Mouse (Mus musculus) lung, embryonic 16.5 days (tissue): ENCODE results near the gene Sprn. TPM values are rescaled to one million over a fixed set of nuclear protein-coding genes. Genes with fewer than 3 reads are reported as not detected.
A peak's percentile ranks its signal among the peaks of the same experiment; 100 is the strongest.

Source experiments
- ATAC-seq: fragments of 200-750 bp; cut with Nextera tagmentation; 2 replicates; pipeline ENCODE4 v1.8.0; 2017; ENCODE audit warnings: low read depth, mild to moderate bottlenecking, moderate library complexity
- H3K27ac ChIP-seq: fragments of 300-500 bp; sonication (generic); 2 replicates; pipeline ENCODE4 v1.5.1; 2014; ENCODE audit warnings: mild to moderate bottlenecking, control low read depth, low read length
- H3K27me3 ChIP-seq: fragments of 300-500 bp; sonication (generic); 2 replicates; pipeline ENCODE4 v1.6.1; 2014; ENCODE audit warnings: low read depth, low read length, mixed read lengths; ENCODE audit not compliant: control insufficient read depth, insufficient read depth
- H3K36me3 ChIP-seq: fragments of 300-500 bp; sonication (generic); 2 replicates; pipeline ENCODE4 v1.6.1; 2014; ENCODE audit warnings: low read length; ENCODE audit not compliant: control insufficient read depth, insufficient read depth
- H3K4me1 ChIP-seq: fragments of 300-500 bp; sonication (generic); replicated peaks from 2 replicates; pipeline ENCODE4 v1.6.1; 2014; ENCODE audit warnings: low read length, mixed read lengths; ENCODE audit not compliant: control insufficient read depth, insufficient read depth
- H3K4me2 ChIP-seq: fragments of 300-500 bp; sonication (generic); 2 replicates; pipeline ENCODE4 v1.6.1; 2014; ENCODE audit warnings: low read depth, low read length, control low read depth
- H3K4me3 ChIP-seq: fragments of 300-500 bp; sonication (generic); 2 replicates; pipeline ENCODE4 v1.5.1; 2014; ENCODE audit warnings: mild to moderate bottlenecking, low read length, control low read depth
- H3K9ac ChIP-seq: fragments of 300-500 bp; sonication (generic); 2 replicates; pipeline ENCODE4 v1.6.1; 2014; ENCODE audit warnings: low read length, control low read depth
- H3K9me3 ChIP-seq: fragments of 300-500 bp; sonication (generic); 2 replicates; pipeline ENCODE4 v1.6.1; 2016; ENCODE audit warnings: low read length; ENCODE audit not compliant: control insufficient read depth
- WGBS: fragments of 180-500 bp; shearing (Covaris S2); extraction: QIAGEN DNeasy Blood & Tissue Kit; methylation state at CpG from one replicate; pipeline ENCODE4 v1.1.7; 2014; 5-methylcytosine and 5-hydroxymethylcytosine counted together
- polyA plus RNA-seq: library from polyadenylated mRNA; unstranded; fragments of >200 nt; fragmentation: Nextera tagmentation; extraction: Ambion mirVana; gene quantifications from 2 replicates; pipeline ENCODE4 v1.2.1, GENCODE M21; 2015

Gene Sprn
- polyA plus RNA-seq, 1 experiment from 2014 or later: 0.41 TPM

DNA sequence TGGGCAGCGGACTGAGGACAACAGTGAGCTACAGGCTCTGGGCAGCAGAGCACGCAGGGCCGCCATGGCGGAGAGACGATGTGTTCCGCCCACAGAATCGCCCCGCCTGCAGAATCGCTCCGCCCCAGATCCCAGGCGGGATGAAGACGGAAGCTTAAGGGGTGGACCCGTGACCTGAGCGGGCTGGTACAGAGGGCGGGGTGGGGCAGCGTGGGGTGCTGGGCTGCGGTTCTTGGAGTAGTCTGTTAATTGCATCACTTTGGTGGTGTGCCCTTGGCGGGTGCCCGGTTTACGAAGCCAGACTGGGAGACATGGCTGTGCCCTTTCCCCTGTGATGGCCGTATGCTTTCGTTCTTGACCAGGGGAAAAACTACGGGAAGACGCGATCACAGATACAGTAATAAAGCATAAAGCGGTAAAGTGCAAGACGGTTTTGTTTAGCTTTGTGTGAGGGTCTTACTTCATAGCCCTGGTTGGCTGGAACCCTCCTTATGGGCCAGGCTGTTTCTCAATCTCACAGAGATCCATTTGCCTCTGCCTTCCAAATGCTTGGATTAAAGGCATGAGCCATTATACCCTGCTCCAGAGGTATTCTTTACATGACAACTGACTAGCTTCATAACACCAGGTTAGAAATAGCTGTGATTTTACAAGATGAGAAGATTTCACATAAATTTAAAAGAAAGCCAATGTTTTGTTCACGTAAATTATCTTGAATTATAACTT is 38.2 kb downstream of the Sprn start, which contains the start of gene Echs1:
Gene Echs1, minus strand, starts transcription at position 148 of the 726 bp plus-strand sequence.
- Histone ChIP-seq H3K4me3 (peak within 1 kb of the TSS; percentile 88), H3K4me2 (peak within 1 kb of the TSS; percentile 97), H3K27me3 (no peaks in the 10 kb centered on the region), H3K9me3 (no peaks in the 10 kb centered on the region), H3K9ac (peak within 1 kb of the TSS; percentile 92), H3K36me3 (peaks cover 7% of the 10 kb centered on the region), H3K27ac (peak within 1 kb of the TSS; percentile 94), H3K4me1 (peaks cover 2% of the 10 kb centered on the region; the same call in 1 of the 2 replicates)
- peak; percentile 97 for ATAC-seq
- 3% methylated on average over 28 of the region's 28 CpGs for WGBS

DNA sequence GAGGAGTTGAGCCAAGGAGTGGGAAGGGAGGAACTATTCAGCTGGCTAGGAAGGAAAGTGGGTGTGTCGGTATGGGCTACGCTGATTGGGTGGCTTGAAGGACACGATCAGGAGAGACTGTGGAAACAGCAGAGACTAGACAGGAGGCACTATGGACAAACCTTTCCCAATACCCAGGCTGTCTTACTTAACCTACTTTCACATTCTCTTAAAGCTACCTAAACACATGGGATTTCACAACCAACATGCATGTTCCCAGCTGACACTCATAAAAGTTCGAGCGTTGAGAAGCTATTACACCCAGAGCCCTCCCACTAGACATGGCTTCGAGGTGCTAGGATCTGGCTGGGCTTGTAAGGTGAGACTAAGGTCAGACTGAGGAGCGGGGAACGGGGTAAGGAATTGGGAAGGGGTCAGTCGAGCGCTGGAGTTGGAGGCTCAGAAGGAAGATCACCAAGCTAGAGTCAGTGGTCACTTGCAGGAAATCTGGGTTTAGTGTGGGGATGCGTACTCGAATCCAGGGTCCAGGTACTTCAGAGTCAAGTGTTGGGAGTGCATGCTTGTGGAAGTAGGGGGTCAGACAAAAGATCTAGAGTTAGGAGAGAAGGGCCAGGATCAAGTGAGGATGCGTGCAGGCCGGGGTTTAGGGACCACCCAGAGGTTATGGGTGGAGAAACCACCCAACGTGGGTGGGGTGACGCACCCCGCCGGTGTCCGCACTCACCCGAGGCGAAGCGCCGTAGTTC is 38.9 kb downstream of the Sprn start, which contains the start of gene Paox:
Gene Paox, plus strand, starts transcription at position 217 of the 746 bp plus-strand sequence.
- ATAC-seq: peak; percentile 89
- peaks cover 12% of the 10 kb centered on the region for H3K36me3 ChIP-seq

DNA sequence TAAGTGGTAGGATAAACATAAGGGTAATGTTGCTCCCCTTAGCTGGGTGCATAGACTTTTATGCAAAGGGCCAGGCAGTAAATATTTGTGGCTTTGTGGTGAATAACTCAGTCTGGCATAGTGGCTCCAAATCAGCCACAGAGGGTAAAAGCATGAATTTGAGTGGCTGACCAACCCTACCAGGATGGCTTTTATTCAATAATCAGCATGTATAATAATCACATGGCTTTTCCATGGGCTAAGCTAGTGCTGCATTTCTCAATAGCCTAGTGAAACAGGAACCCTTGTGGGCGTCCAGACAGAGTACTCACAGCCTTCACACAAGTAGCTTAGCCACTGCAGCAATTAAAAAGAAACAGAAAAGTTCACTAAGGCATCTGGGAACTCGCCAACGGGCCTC is 42.7 kb downstream of the Sprn start:
- peaks cover 33% of the 10 kb centered on the region for H3K36me3 ChIP-seq
- ATAC-seq: no peak
- no peak overlapping the region for H3K4me2 ChIP-seq
- no peak overlapping the region for H3K4me3 ChIP-seq
- H3K27ac ChIP-seq: no peak overlapping the region
- H3K9ac ChIP-seq: no peak overlapping the region
- WGBS: 63% methylated on average over 3 of the region's 3 CpGs
- H3K9me3 ChIP-seq: no peaks in the 10 kb centered on the region
- no peaks in the 10 kb centered on the region for H3K27me3 ChIP-seq
- H3K4me1 ChIP-seq: peaks cover 2% of the 10 kb centered on the region; the same call in 1 of the 2 replicates

More for the DNA sequence above, 38.9 kb downstream of the Sprn start, which contains the start of gene Paox:
- Histone ChIP-seq H3K9ac (peak within 1 kb of the TSS; percentile 92), H3K27ac (peak within 1 kb of the TSS; percentile 94), H3K9me3 (no peaks in the 10 kb centered on the region), H3K4me1 (peaks cover 2% of the 10 kb centered on the region; the same call in 1 of the 2 replicates), H3K4me2 (peak within 1 kb of the TSS; percentile 97), H3K27me3 (no peaks in the 10 kb centered on the region), H3K4me3 (peak within 1 kb of the TSS; percentile 88)
- WGBS: under 1% methylated on average over 23 of the region's 23 CpGs

DNA sequence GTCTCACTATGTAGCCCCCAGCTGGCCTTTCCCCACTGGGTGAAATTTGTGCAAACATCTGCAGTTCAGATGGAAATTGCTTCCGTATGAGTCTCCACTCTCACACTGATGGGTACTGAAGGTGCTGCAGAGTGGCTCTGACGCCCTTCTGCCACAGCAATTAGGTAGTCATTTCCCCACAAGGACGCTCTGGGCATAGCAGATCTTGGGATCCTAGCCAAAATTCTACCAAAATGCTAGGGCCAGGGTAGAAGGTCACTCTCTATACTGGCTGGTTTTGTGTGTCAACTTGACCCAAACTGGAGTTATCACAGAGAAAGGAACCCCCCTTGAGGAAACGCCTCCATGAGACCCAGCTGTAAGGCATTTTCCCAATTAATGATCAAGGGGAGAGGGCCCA is 50.7 kb downstream of the Sprn start:
- Histone ChIP-seq H3K27ac (no peak overlapping the region), H3K27me3 (no peaks in the 10 kb centered on the region), H3K36me3 (peaks cover 19% of the 10 kb centered on the region), H3K4me2 (no peak overlapping the region), H3K9ac (no peak overlapping the region), H3K4me3 (no peak overlapping the region), H3K9me3 (no peaks in the 10 kb centered on the region), H3K4me1 (peaks cover 12% of the 10 kb centered on the region)
- 65% methylated on average over 4 of the region's 4 CpGs for WGBS
- ATAC-seq: no peak

DNA sequence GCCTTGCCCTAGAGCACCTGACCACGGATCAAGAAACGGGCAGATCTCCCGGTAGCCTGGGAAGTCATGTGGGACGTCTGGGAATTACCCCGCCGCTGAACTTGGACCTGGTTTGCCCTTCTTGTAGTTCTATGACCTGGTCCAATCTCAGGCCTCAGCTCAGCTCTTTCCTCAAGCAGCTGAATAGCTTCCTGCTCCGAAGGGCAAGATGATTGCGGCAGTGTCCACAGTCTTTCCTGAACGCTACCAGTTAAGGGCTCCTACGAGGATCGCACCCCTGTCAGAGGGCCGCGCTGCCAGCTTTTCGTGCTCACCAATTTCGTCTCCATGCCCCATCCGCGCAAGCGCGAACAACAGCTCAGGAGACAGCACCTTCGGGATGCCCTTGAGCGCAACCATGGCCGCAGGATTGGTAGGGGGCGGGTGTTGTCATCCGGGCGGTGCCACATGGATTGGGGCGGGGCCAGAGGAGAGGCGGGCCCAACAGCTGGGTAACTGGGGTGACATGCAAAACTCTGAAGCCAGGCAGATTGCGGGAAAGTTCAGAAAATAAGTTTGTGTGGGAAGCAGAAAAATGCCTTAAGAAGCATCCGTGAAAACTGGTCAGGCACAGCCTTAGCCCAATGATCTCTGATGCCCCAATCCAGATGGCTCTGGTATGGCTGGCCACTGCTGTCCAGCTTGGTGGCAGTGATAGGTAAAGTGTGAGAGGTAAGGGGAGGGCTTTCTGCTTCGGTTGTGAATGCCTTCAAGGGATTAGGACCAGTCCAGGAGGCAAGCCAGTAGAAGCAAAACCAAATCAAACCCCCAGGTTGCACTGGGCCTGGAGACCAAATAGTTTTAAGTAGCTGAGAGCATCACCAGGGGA is 52.5 kb downstream of the Sprn start, which contains the start of gene Fuom:
Gene Fuom, minus strand, starts transcription at position 449 of the 868 bp plus-strand sequence.
- under 1% methylated on average over 30 of the region's 30 CpGs for WGBS
- Histone ChIP-seq H3K27ac (no peak within 1 kb of the TSS), H3K9me3 (no peaks in the 10 kb centered on the region), H3K9ac (peak within 1 kb of the TSS; percentile 69), H3K4me1 (peaks cover 12% of the 10 kb centered on the region), H3K4me3 (peak within 1 kb of the TSS; percentile 55), H3K36me3 (peaks cover 11% of the 10 kb centered on the region; the same call in 1 of the 2 replicates), H3K27me3 (no peaks in the 10 kb centered on the region), H3K4me2 (peak within 1 kb of the TSS; percentile 86)
- peak; percentile 94 for ATAC-seq

DNA sequence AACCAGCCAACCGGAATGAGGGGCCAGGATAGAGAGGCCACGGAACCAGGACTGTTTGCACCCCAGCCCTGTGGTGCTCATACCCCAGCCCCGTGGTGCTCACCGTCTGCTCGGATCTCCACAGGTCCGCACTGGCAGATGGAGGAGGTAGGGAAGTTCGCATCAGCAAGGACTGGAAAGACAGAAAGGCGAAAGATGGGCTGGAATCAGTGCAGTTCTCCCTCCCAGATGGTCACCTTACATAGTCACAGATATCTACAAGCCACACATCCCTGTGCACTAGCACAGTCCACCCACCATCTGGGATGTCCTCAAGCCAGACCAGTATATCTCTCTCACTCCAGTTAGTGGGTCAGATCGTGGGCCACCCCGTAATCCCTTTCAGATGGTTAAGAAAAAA is 53.2 kb downstream of the Sprn start:
- Histone ChIP-seq H3K36me3 (peaks cover 11% of the 10 kb centered on the region; the same call in 1 of the 2 replicates), H3K27ac (no peak overlapping the region), H3K9me3 (no peaks in the 10 kb centered on the region), H3K4me2 (peak overlapping the region; percentile 86), H3K27me3 (no peaks in the 10 kb centered on the region), H3K4me3 (peak overlapping the region; percentile 55), H3K4me1 (peaks cover 12% of the 10 kb centered on the region), H3K9ac (peak overlapping the region; percentile 69)
- 76% methylated on average over 10 of the region's 10 CpGs for WGBS
- ATAC-seq: no peak

Other genes starting within 250 kb of the Sprn start
- gene Utf1, start 211.1 kb downstream of the Sprn start, polyA plus RNA-seq: 0.13 and 0.63 TPM in 2 replicates
- 4.1 and 6.2 TPM in 2 replicates for gene 6430531B16Rik, start 176.1 kb downstream of the Sprn start, polyA plus RNA-seq
- 1.9 and 3.1 TPM in 2 replicates for gene Adam8, start 162.3 kb downstream of the Sprn start, polyA plus RNA-seq
- 39.8 and 41.8 TPM in 2 replicates for gene Zfp511, start 118.5 kb downstream of the Sprn start, polyA plus RNA-seq
- 50.5 and 50.6 TPM in 2 replicates for gene Tubgcp2, start 118.2 kb downstream of the Sprn start, polyA plus RNA-seq
- gene Msx3, start 105.8 kb downstream of the Sprn start, polyA plus RNA-seq: not detected in 2 replicates
- 0.63 and 1.6 TPM in 2 replicates for gene Caly, start 72.3 kb downstream of the Sprn start, polyA plus RNA-seq
- gene Prap1, start 61.5 kb downstream of the Sprn start, polyA plus RNA-seq: 0.49 TPM in 1 of 2 replicates, not detected in the other
- 18.6 and 21.4 TPM in 2 replicates for gene Fuom, start 52.4 kb downstream of the Sprn start, polyA plus RNA-seq
- gene Paox, start 39.1 kb downstream of the Sprn start, polyA plus RNA-seq: 19.9 and 21.3 TPM in 2 replicates
- 141 and 148 TPM in 2 replicates for gene Echs1, start 38.4 kb downstream of the Sprn start, polyA plus RNA-seq
- 20.7 and 24.8 TPM in 2 replicates for gene Mtg1, start 17.3 kb downstream of the Sprn start, polyA plus RNA-seq
- gene Olfr522, start 9.9 kb upstream of the Sprn start, polyA plus RNA-seq: not detected in 2 replicates
- not detected in 2 replicates for gene Olfr523, start 18.3 kb upstream of the Sprn start, polyA plus RNA-seq
- gene Olfr524, start 51.1 kb upstream of the Sprn start, polyA plus RNA-seq: 0.05 and 0.08 TPM in 2 replicates
- gene Cd163l1, start 63.4 kb upstream of the Sprn start, polyA plus RNA-seq: 0.59 and 2.3 TPM in 2 replicates
- gene 5830411N06Rik, start 92.4 kb upstream of the Sprn start, polyA plus RNA-seq: 0.06 TPM in 1 of 2 replicates, not detected in the other
- gene Olfr525, start 166.0 kb upstream of the Sprn start, polyA plus RNA-seq: not detected in 2 replicates
- gene Olfr527, start 179.1 kb upstream of the Sprn start, polyA plus RNA-seq: not detected in 2 replicates
- gene Olfr60, start 206.8 kb upstream of the Sprn start, polyA plus RNA-seq: not detected in 2 replicates
- not detected in 2 replicates for gene Olfr530, start 221.5 kb upstream of the Sprn start, polyA plus RNA-seq
- gene Olfr531, start 248.0 kb upstream of the Sprn start, polyA plus RNA-seq: not detected in 2 replicates